Mouse (Mus musculus): ENCODE data around the gene Gm20388. TPM values are rescaled to one million over a fixed set of nuclear protein-coding genes. Genes with fewer than 3 reads are reported as not detected.

The Gm20388 gene
- polyA plus RNA-seq, 1 experiment from 2014 or later, result not detected

- peaks cover 11% of the 10 kb centered on the region for H3K4me1 ChIP-seq (ENCODE audit: control insufficient read depth, insufficient read depth, low read length)
Observed at GRCm38 (mm10) chr8:123796758-123797157, 3886.1 kb downstream of the Gm20388 start.

GRCm38 (mm10) chr8:123797928-123798327 lies 3887.3 kb downstream of the Gm20388 start:
- Histone ChIP-seq H3K27ac (ENCODE audit: low read depth, low read length) (no peak overlapping the region), H3K27me3 (ENCODE audit: control insufficient read depth, insufficient read depth, low read length) (no peaks in the 10 kb centered on the region), H3K4me2 (replicated peaks; ENCODE audit: low read depth, low read length) (no peak overlapping the region), H3K9me3 (ENCODE audit: control insufficient read depth, low read length) (no peaks in the 10 kb centered on the region), H3K36me3 (ENCODE audit: control insufficient read depth, insufficient read depth, low read length) (no peaks in the 10 kb centered on the region), H3K9ac (ENCODE audit: low read depth, low read length) (no peak overlapping the region), H3K4me3 (ENCODE audit: low read length) (no peak overlapping the region), H3K4me1 (ENCODE audit: control insufficient read depth, insufficient read depth, low read length) (peaks cover 9% of the 10 kb centered on the region; the same call in 1 of the 2 replicates)
- WGBS, result 81% methylated on average over 15 of the region's 15 CpGs
- ATAC-seq (ENCODE audit: low FRiP score, low TSS enrichment), result no peak

More at GRCm38 (mm10) chr8:123796758-123797157, 3886.1 kb downstream of the Gm20388 start:
- no peak overlapping the region for H3K4me2 ChIP-seq (replicated peaks; ENCODE audit: low read depth, low read length)
- ATAC-seq (ENCODE audit: low FRiP score, low TSS enrichment), result no peak
- H3K4me3 ChIP-seq (ENCODE audit: low read length), result no peak overlapping the region
- H3K27me3 ChIP-seq (ENCODE audit: control insufficient read depth, insufficient read depth, low read length), result no peaks in the 10 kb centered on the region
- no peaks in the 10 kb centered on the region for H3K9me3 ChIP-seq (ENCODE audit: control insufficient read depth, low read length)
- no peaks in the 10 kb centered on the region for H3K36me3 ChIP-seq (ENCODE audit: control insufficient read depth, insufficient read depth, low read length)
- no peak overlapping the region for H3K27ac ChIP-seq (ENCODE audit: low read depth, low read length)
- H3K9ac ChIP-seq (ENCODE audit: low read depth, low read length), result no peak overlapping the region
- 58% methylated on average over 4 of the region's 4 CpGs for whole genome bisulfite sequencing

GRCm38 (mm10) chr8:123799434-123799833 lies 3888.8 kb downstream of the Gm20388 start:
- Histone ChIP-seq H3K9ac (ENCODE audit: low read depth, low read length) (no peak overlapping the region), H3K27ac (ENCODE audit: low read depth, low read length) (no peak overlapping the region), H3K9me3 (ENCODE audit: control insufficient read depth, low read length) (no peaks in the 10 kb centered on the region), H3K36me3 (ENCODE audit: control insufficient read depth, insufficient read depth, low read length) (no peaks in the 10 kb centered on the region), H3K27me3 (ENCODE audit: control insufficient read depth, insufficient read depth, low read length) (no peaks in the 10 kb centered on the region), H3K4me3 (ENCODE audit: low read length) (no peak overlapping the region), H3K4me2 (replicated peaks; ENCODE audit: low read depth, low read length) (no peak overlapping the region), H3K4me1 (ENCODE audit: control insufficient read depth, insufficient read depth, low read length) (0 out of 2 replicates have a peak, but pooled peaks cover 3% of the 10 kb centered on the region)
- ATAC-seq (ENCODE audit: low FRiP score, low TSS enrichment), result no peak
- WGBS, result 70% methylated on average over 6 of the region's 6 CpGs

- no peak for ATAC-seq (ENCODE audit: low FRiP score, low TSS enrichment)
- Histone ChIP-seq H3K27ac (ENCODE audit: low read depth, low read length) (no peak overlapping the region), H3K4me1 (ENCODE audit: control insufficient read depth, insufficient read depth, low read length) (no peaks in the 10 kb centered on the region), H3K27me3 (ENCODE audit: control insufficient read depth, insufficient read depth, low read length) (no peaks in the 10 kb centered on the region), H3K9me3 (ENCODE audit: control insufficient read depth, low read length) (no peaks in the 10 kb centered on the region), H3K9ac (ENCODE audit: low read depth, low read length) (no peak overlapping the region), H3K4me3 (ENCODE audit: low read length) (no peak overlapping the region), H3K4me2 (replicated peaks; ENCODE audit: low read depth, low read length) (no peak overlapping the region), H3K36me3 (ENCODE audit: control insufficient read depth, insufficient read depth, low read length) (no peaks in the 10 kb centered on the region)
- 44% methylated on average over 3 of the region's 3 CpGs for WGBS
Observed at GRCm38 (mm10) chr8:123799885-123800284, 3889.2 kb downstream of the Gm20388 start.

- Histone ChIP-seq H3K9ac (ENCODE audit: low read depth, low read length) (no peak overlapping the region), H3K27me3 (ENCODE audit: control insufficient read depth, insufficient read depth, low read length) (no peaks in the 10 kb centered on the region), H3K4me1 (ENCODE audit: control insufficient read depth, insufficient read depth, low read length) (no peaks in the 10 kb centered on the region), H3K27ac (ENCODE audit: low read depth, low read length) (no peak overlapping the region), H3K9me3 (ENCODE audit: control insufficient read depth, low read length) (no peaks in the 10 kb centered on the region), H3K4me2 (replicated peaks; ENCODE audit: low read depth, low read length) (no peak overlapping the region), H3K36me3 (ENCODE audit: control insufficient read depth, insufficient read depth, low read length) (no peaks in the 10 kb centered on the region), H3K4me3 (ENCODE audit: low read length) (no peak overlapping the region)
- WGBS, result 90% methylated on average over 6 of the region's 7 CpGs
- ATAC-seq (ENCODE audit: low FRiP score, low TSS enrichment), result no peak
Observed at GRCm38 (mm10) chr8:123800867-123801266, 3890.2 kb downstream of the Gm20388 start.

GRCm38 (mm10) chr8:123801538-123801937 lies 3890.9 kb downstream of the Gm20388 start:
- Histone ChIP-seq H3K9me3 (ENCODE audit: control insufficient read depth, low read length) (no peaks in the 10 kb centered on the region), H3K4me2 (replicated peaks; ENCODE audit: low read depth, low read length) (no peak overlapping the region), H3K9ac (ENCODE audit: low read depth, low read length) (no peak overlapping the region), H3K4me3 (ENCODE audit: low read length) (no peak overlapping the region), H3K27me3 (ENCODE audit: control insufficient read depth, insufficient read depth, low read length) (no peaks in the 10 kb centered on the region), H3K27ac (ENCODE audit: low read depth, low read length) (no peak overlapping the region), H3K36me3 (ENCODE audit: control insufficient read depth, insufficient read depth, low read length) (no peaks in the 10 kb centered on the region), H3K4me1 (ENCODE audit: control insufficient read depth, insufficient read depth, low read length) (no peaks in the 10 kb centered on the region)
- WGBS, result 88% methylated on average over 2 of the region's 2 CpGs
- ATAC-seq (ENCODE audit: low FRiP score, low TSS enrichment), result no peak

- Histone ChIP-seq H3K9me3 (ENCODE audit: control insufficient read depth, low read length) (no peaks in the 10 kb centered on the region), H3K4me2 (replicated peaks; ENCODE audit: low read depth, low read length) (no peak overlapping the region), H3K9ac (ENCODE audit: low read depth, low read length) (no peak overlapping the region), H3K4me1 (ENCODE audit: control insufficient read depth, insufficient read depth, low read length) (peaks cover 17% of the 10 kb centered on the region), H3K27ac (ENCODE audit: low read depth, low read length) (no peak overlapping the region), H3K36me3 (ENCODE audit: control insufficient read depth, insufficient read depth, low read length) (no peaks in the 10 kb centered on the region), H3K27me3 (ENCODE audit: control insufficient read depth, insufficient read depth, low read length) (no peaks in the 10 kb centered on the region), H3K4me3 (ENCODE audit: low read length) (no peak overlapping the region)
- WGBS, result 78% methylated on average over 1 of the region's 1 CpGs
- no peak for ATAC-seq (ENCODE audit: low FRiP score, low TSS enrichment)
Observed at GRCm38 (mm10) chr8:123803639-123804038, 3893.0 kb downstream of the Gm20388 start.

GRCm38 (mm10) chr8:123804586-123804985 lies 3893.9 kb downstream of the Gm20388 start:
- no peak overlapping the region for H3K4me3 ChIP-seq (ENCODE audit: low read length)
- no peak overlapping the region for H3K4me2 ChIP-seq (replicated peaks; ENCODE audit: low read depth, low read length)
- H3K27ac ChIP-seq (ENCODE audit: low read depth, low read length), result no peak overlapping the region
- H3K9ac ChIP-seq (ENCODE audit: low read depth, low read length), result no peak overlapping the region
- no peaks in the 10 kb centered on the region for H3K9me3 ChIP-seq (ENCODE audit: control insufficient read depth, low read length)
- ATAC-seq (ENCODE audit: low FRiP score, low TSS enrichment), result no peak
- WGBS, result 82% methylated on average over 7 of the region's 7 CpGs
- H3K4me1 ChIP-seq (ENCODE audit: control insufficient read depth, insufficient read depth, low read length), result peaks cover 17% of the 10 kb centered on the region
- no peaks in the 10 kb centered on the region for H3K27me3 ChIP-seq (ENCODE audit: control insufficient read depth, insufficient read depth, low read length)
- no peaks in the 10 kb centered on the region for H3K36me3 ChIP-seq (ENCODE audit: control insufficient read depth, insufficient read depth, low read length)

GRCm38 (mm10) chr8:123805209-123805717 lies 3894.6 kb downstream of the Gm20388 start:
- H3K4me3 ChIP-seq (ENCODE audit: low read length), result peak overlapping the region; percentile 57
- peak overlapping the region; percentile 71 for H3K4me2 ChIP-seq (replicated peaks; ENCODE audit: low read depth, low read length)
- H3K36me3 ChIP-seq (ENCODE audit: control insufficient read depth, insufficient read depth, low read length), result no peaks in the 10 kb centered on the region
- ATAC-seq (ENCODE audit: low FRiP score, low TSS enrichment), result peak; percentile 20; the same call in 1 of the 2 replicates
- WGBS, result 14% methylated on average over 15 of the region's 15 CpGs
- peaks cover 17% of the 10 kb centered on the region for H3K4me1 ChIP-seq (ENCODE audit: control insufficient read depth, insufficient read depth, low read length)
- H3K9ac ChIP-seq (ENCODE audit: low read depth, low read length), result peak overlapping the region; percentile 51; the same call in 1 of the 2 replicates
- no peaks in the 10 kb centered on the region for H3K9me3 ChIP-seq (ENCODE audit: control insufficient read depth, low read length)
- H3K27me3 ChIP-seq (ENCODE audit: control insufficient read depth, insufficient read depth, low read length), result no peaks in the 10 kb centered on the region
- H3K27ac ChIP-seq (ENCODE audit: low read depth, low read length), result no peak overlapping the region; the same call in 1 of the 2 replicates
